Mouse (Mus musculus): ENCODE measurements at regions not wholly inside any gene's neighbourhood (a gene's known extent, or its start where the extent isn't known, plus 50 kb on each side); places are given as distances from the start of the nearest gene placed in this dataset.

DNA sequence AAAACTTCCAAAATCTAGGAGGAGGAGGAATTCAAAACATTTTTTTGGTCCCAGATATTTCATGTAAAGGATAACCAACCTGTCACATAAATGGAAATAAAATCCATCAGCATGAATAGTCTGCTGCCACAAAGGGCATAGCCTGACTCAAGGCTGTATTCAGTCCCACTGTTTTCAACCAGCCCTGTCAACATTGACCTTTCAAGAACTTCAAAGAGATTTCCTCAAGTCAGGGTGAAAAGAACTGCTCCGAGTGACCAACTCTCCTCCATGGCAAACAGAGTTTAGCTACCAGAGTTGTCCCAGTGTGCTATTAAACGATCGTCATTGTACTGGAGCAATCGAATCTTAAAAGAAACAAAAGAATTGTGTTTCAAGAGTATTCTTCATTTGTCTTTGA, 606.5 kb upstream of the Arid1b start:
- H3K4me3 ChIP-seq (ENCODE audit: insufficient read depth, low read depth, low read length), result no peak overlapping the region
- no peak overlapping the region for H3K27ac ChIP-seq (replicated peaks; ENCODE audit: low read depth, low read length)
- H3K4me1 ChIP-seq (ENCODE audit: control insufficient read depth, insufficient read depth, insufficient read length, low read length), result no peaks in the 10 kb centered on the region

DNA sequence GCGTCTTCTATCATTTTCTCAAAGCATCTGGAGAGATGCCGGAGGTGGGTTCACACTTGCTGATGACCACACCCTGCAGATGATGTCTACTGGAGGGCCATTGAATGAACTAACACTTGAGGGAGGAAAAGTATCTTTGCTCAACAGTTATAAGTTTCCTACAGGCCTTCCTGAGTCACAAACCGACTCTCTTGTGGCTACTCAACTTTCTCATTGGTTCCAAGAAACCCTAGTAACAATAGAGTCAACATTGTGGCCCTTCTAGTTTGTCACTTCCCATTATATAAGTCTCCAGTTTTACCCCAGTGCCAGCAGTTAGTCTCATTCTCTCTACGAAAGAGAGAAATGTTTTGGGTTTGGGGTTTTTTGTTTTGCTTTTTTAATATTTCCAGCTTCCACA, 604.1 kb upstream of the Arid1b start:
- Histone ChIP-seq H3K4me1 (ENCODE audit: control insufficient read depth, insufficient read depth, insufficient read length, low read length) (no peaks in the 10 kb centered on the region), H3K27ac (replicated peaks; ENCODE audit: low read depth, low read length) (no peak overlapping the region), H3K4me3 (ENCODE audit: insufficient read depth, low read depth, low read length) (no peak overlapping the region)

DNA sequence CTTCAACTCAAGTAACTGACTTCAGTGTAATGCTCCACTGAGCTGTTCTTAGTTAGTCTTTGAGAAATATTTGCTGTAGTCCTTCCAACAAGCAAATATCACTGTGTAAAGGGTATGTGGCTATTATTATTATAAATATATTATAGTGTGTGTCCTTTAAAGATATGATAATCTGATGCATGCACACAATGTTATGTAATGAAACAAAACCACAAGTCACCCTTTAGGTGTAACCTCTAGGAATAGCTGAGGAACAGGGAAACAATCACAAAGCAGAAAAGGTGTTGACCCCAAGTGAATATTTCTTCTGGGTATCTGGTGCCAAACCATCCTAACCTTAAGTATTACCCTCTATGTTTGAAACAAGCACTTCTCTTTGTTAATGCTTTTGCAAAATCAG, 603.6 kb upstream of the Arid1b start:
- no peak overlapping the region for H3K4me3 ChIP-seq (ENCODE audit: insufficient read depth, low read depth, low read length)
- no peaks in the 10 kb centered on the region for H3K4me1 ChIP-seq (ENCODE audit: control insufficient read depth, insufficient read depth, insufficient read length, low read length)
- H3K27ac ChIP-seq (replicated peaks; ENCODE audit: low read depth, low read length), result no peak overlapping the region

DNA sequence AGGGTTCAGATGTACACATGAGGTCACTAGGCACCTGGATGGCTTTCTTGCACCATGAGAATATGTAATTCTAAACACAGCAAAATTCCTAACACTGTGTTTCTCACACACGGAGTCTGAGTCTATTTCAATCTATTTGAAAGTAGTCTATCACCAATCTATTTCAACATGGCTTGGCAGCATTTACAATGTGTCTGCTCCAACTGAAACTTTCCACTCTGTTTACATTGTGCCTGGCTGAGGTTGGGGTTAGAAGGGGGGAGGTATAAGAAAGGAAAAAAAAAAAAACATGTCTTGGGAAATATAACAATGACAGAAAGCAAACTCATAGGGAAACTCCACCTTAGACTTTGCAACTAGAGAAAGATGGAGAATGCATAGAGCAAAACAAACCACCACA, 602.9 kb upstream of the Arid1b start:
- no peak overlapping the region for H3K4me3 ChIP-seq (ENCODE audit: insufficient read depth, low read depth, low read length)
- no peaks in the 10 kb centered on the region for H3K4me1 ChIP-seq (ENCODE audit: control insufficient read depth, insufficient read depth, insufficient read length, low read length)
- H3K27ac ChIP-seq (replicated peaks; ENCODE audit: low read depth, low read length), result no peak overlapping the region

DNA sequence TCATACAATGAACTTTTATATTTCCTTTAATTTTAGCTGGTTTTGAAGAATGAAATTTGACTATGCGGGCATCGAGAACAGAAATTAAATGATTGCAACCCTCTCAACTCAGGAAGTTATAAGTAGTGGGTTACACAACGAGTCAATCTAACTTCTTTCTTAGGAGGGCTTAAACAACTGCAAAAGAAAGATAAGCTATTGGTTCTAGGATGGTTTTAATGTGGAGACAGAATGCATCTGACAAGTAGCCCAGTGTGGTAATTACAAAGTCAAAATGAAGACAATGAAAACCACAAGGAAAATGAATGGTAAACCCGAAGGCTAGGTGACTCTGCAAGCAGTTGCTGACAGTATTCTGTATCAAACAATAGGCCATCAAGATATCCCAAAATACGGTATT, 598.0 kb upstream of the Arid1b start:
- Histone ChIP-seq H3K4me1 (ENCODE audit: control insufficient read depth, insufficient read depth, insufficient read length, low read length) (no peaks in the 10 kb centered on the region), H3K4me3 (ENCODE audit: insufficient read depth, low read depth, low read length) (no peak overlapping the region), H3K27ac (replicated peaks; ENCODE audit: low read depth, low read length) (no peak overlapping the region)

DNA sequence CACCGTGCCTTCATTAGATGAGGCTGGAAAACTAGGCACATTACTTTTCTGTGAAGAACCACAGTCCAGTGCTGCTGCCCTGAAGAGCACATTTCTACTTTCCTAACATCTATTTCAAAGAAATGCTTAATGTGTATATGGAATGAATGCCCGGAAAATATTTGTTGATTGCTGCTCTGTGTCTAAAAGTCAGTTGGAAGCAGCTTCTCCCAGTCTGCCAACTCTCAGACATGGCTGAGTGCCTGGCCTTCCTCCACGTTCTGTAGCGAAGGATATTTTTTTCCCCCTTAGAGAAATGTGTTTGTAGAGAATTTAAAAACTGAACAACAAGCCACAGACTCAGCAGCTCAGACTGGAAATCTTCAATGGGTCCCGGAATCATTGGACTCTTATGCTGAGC, 576.4 kb upstream of the Arid1b start:
- Histone ChIP-seq H3K4me3 (ENCODE audit: insufficient read depth, low read depth, low read length) (no peak overlapping the region), H3K4me1 (ENCODE audit: control insufficient read depth, insufficient read depth, insufficient read length, low read length) (no peaks in the 10 kb centered on the region; the same call in 1 of the 2 replicates), H3K27ac (replicated peaks; ENCODE audit: low read depth, low read length) (no peak overlapping the region)

DNA sequence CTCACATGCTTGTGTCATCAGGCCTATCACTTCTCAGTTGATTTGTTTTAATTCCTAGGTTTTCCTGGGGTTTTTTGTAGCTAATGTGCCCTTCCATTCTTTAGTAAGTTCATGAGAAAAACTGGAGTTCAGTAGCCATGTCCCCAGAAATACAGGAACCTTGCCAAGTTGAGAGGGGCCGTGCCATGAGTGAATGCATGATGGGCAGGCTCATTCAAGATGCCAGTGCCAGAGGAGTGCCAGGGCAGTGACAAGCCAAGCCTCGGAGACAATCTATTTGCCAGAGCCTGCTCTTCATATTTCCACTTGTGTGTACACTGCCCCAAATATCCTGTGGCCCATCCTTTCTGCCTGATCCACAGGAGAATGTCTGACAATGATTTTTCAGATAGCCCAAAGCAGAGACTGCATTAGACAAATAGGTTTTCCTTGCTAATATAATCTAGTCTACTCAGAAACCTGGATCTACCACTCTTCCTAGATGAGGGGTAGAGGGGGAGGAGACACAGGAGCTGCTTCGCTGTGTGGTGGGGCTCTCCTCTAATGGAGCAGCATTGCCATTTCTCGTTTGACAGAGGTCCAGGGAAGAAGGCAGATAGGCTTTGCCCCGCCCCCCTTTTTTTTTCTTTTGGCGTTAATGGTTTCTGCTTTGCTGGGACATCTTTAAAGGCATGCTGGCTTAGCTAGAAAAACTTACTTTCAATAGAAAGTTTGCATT, 569.5 kb upstream of the Arid1b start:
- Histone ChIP-seq H3K4me3 (ENCODE audit: insufficient read depth, low read depth, low read length) (no peak overlapping the region), H3K27ac (replicated peaks; ENCODE audit: low read depth, low read length) (no peak overlapping the region), H3K4me1 (ENCODE audit: control insufficient read depth, insufficient read depth, insufficient read length, low read length) (no peaks in the 10 kb centered on the region)

DNA sequence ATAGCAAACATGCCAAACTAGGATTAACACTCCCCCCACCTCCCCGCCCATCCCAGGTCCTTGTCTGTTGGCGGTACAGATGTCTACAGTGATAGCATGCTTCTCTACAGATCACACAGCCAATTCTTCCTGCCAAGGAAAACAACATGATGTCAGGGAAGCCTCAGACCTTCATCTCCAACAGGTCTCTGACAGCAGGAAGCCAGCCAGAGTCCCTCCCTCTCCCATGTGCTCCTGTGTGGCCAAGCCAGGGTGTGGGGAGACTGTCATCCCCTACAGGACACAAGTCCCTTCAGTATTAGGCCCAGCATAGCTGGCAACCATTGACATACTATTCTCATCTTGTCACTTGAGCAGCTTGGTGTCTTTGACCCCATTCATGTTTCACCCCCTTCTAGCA, 568.8 kb upstream of the Arid1b start:
- no peak overlapping the region for H3K4me3 ChIP-seq (ENCODE audit: insufficient read depth, low read depth, low read length)
- no peak overlapping the region for H3K27ac ChIP-seq (replicated peaks; ENCODE audit: low read depth, low read length)
- no peaks in the 10 kb centered on the region for H3K4me1 ChIP-seq (ENCODE audit: control insufficient read depth, insufficient read depth, insufficient read length, low read length)

DNA sequence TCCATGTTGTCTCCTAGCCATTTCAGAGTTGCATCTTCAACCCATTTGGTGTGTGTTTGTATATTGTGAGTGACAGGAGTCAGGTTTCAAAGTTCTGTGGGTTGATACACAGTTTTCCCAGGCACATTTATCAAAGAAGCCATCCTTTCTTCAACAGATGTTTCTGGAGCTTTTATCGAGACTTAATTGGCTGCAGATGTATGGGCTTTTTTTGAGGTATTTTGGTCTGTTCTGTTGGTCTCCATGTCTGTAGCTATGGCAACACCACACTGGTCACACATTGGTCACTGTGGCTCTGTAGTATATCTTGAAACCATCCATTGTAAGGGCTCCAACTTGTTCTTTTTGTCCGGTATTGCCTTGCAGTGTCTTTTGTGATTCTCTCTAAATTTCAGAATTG, 565.1 kb upstream of the Arid1b start:
- Histone ChIP-seq H3K4me1 (ENCODE audit: control insufficient read depth, insufficient read depth, insufficient read length, low read length) (no peaks in the 10 kb centered on the region), H3K4me3 (ENCODE audit: insufficient read depth, low read depth, low read length) (no peak overlapping the region), H3K27ac (replicated peaks; ENCODE audit: low read depth, low read length) (no peak overlapping the region)

DNA sequence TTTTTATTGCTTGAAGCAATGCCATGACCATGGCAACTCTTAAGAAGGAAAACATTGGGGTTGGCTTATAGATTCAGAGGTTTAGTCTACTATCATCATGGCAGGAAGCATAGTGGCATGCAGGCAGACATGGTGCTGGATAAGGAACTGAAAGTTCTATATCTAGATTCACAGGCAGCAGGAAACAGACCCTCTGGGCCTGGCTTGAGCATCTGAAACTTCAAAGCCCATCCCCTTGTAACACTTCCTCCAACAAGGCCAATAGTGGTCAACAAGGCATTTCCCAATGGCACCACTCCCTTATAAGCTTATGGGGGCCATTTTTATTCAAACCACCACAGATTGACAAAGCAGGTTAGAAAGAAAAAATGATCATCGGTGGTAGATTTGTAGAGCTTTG, 548.5 kb upstream of the Arid1b start:
- Histone ChIP-seq H3K4me1 (ENCODE audit: control insufficient read depth, insufficient read depth, insufficient read length, low read length) (no peaks in the 10 kb centered on the region), H3K4me3 (ENCODE audit: insufficient read depth, low read depth, low read length) (no peak overlapping the region), H3K27ac (replicated peaks; ENCODE audit: low read depth, low read length) (no peak overlapping the region)

DNA sequence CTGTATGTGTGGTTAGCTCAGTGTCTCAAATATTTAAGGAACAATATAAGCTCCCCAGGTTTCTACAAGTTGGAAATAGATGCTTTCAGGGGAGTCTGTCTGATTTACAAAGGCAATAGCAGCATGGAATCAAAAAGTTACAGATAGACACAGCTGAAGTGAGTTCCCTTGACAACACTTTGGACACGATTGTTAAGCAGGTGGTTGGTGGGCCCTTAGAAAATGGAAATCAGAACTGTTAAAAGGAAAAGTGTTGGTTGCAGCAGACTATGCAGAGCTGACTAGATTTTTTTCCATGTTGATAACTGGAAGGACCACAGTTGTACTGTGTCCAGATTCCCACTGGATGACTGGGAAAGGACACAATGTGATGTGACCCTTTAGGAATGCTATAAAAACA, 536.6 kb upstream of the Arid1b start:
- Histone ChIP-seq H3K27ac (replicated peaks; ENCODE audit: low read depth, low read length) (no peak overlapping the region), H3K4me3 (ENCODE audit: insufficient read depth, low read depth, low read length) (no peak overlapping the region), H3K4me1 (ENCODE audit: control insufficient read depth, insufficient read depth, insufficient read length, low read length) (no peaks in the 10 kb centered on the region)

DNA sequence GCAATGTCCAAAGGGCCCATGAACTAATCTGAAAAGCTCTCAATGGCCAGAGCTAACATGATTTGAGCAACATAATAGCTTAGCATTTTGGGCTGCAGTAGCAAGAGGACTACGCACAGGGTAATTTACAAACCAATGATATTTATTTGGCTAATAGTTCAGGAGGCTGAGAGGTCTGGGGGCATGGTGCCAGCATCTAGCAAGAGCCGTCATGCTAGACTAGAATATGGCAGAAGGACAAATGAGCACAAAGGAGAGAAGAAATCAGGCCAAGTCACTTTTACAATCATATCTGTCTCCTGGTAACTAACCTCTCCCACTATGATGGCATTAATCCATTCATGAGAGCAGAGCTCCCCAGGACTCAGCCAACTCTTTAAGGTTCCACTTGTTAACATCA, 532.6 kb upstream of the Arid1b start:
- H3K27ac ChIP-seq (replicated peaks; ENCODE audit: low read depth, low read length), result no peak overlapping the region
- H3K4me1 ChIP-seq (ENCODE audit: control insufficient read depth, insufficient read depth, insufficient read length, low read length), result no peaks in the 10 kb centered on the region
- H3K4me3 ChIP-seq (ENCODE audit: insufficient read depth, low read depth, low read length), result no peak overlapping the region

DNA sequence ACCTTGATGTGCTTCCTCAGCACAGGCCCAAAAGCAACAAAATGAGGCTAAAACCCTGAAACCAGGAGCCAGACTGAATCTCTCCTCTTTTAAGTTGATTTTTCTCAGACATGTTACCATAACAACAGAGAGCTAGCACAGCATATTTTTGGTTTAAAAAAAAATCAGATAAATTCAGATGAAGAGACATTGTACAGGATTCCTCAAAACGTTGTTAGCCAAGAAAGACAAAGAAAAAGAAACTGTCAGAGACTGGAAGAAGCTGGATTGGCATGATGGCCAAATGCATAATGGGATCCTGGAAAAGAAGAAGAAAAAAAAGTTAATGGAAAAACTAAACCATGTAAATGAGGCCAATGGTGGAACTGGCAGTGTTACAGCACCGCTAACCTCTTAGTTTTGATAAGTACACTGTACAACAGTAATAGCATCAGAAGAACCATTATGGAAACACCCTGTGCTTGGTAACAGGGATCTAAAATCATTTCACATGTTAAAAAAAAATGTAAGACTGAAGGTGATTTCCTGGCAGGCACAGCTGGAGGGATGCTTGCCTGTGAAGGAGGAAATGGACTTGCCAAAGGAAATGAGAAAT, 529.7 kb upstream of the Arid1b start:
- Histone ChIP-seq H3K4me3 (ENCODE audit: insufficient read depth, low read depth, low read length) (no peak overlapping the region), H3K27ac (replicated peaks; ENCODE audit: low read depth, low read length) (no peak overlapping the region), H3K4me1 (ENCODE audit: control insufficient read depth, insufficient read depth, insufficient read length, low read length) (no peaks in the 10 kb centered on the region)

DNA sequence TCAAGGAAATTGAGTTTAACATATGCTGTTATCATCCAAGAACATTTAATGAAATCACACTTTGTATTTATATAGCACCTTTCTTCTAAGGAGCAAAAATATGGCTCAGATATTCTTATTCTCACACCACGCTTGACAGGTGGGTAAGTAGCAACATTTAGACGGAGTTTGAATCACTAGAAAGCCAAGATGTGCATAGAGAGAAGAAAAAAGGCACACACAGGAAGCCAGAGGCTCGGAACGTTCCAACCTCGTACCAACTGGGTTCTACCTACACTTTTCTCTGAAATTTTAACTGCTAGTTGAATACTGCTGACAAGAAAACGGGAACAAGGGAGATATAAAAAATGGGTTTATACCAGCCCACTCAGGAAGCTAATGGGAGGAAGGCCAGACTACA, 528.4 kb upstream of the Arid1b start:
- H3K4me1 ChIP-seq (ENCODE audit: control insufficient read depth, insufficient read depth, insufficient read length, low read length), result no peaks in the 10 kb centered on the region
- H3K27ac ChIP-seq (replicated peaks; ENCODE audit: low read depth, low read length), result no peak overlapping the region

DNA sequence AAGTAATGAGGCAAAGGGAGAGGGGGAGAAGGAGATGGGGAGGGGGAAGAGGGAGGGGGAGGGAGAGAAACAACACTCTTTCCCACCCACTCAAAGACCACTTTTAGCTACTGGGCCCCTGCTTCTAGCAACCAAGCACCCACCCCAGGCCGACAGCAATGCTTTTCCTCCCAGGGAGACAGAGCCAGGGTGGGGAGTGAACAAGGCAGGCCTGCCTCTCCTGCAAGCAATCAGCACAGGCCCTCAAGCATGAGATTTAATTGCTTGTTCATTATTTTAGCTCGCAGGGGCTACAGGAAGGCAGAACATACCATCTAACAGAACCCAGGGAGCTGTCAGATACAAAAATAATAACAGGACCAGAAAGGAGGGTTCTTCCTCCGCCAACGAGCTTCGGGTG, 521.7 kb upstream of the Arid1b start:
- Histone ChIP-seq H3K4me1 (ENCODE audit: control insufficient read depth, insufficient read depth, insufficient read length, low read length) (no peaks in the 10 kb centered on the region), H3K4me3 (ENCODE audit: insufficient read depth, low read depth, low read length) (no peak overlapping the region), H3K27ac (replicated peaks; ENCODE audit: low read depth, low read length) (no peak overlapping the region)

More for the DNA sequence above, 528.4 kb upstream of the Arid1b start:
- no peak overlapping the region for H3K4me3 ChIP-seq (ENCODE audit: insufficient read depth, low read depth, low read length)

DNA sequence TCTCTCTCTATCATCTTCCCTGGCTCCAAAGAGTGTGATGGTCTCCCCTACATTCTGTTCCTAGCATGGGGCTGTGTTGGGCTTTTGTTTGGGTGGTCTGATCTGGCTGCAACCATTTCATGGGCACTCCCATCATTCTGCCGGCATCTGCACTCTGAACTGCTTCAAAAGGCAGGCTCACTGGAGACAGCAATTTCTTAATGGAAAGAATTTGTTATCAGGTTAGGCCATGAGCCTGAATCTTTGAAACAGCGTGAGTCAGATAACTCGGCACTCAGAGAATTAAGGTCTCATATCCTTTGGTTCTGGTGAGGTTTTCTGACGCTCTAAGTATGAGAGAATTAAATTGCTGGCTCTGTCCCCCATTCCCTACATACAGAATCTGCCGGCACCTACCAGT, 519.8 kb upstream of the Arid1b start:
- Histone ChIP-seq H3K4me1 (ENCODE audit: control insufficient read depth, insufficient read depth, insufficient read length, low read length) (no peaks in the 10 kb centered on the region), H3K27ac (replicated peaks; ENCODE audit: low read depth, low read length) (no peak overlapping the region), H3K4me3 (ENCODE audit: insufficient read depth, low read depth, low read length) (no peak overlapping the region)
